Mouse (Mus musculus) liver, adult 2 months (tissue): Measurements from ENCODE around the gene Cpsf6.

ENCODE experiments used
- CTCF ChIP-seq: fragments of 200-500 bp; IDR thresholded peaks from 2 replicates; pipeline ENCODE4 v1.5.1; 2011; ENCODE audit warnings: low read depth, low read length, control low read depth
- POLR2A ChIP-seq: fragments of 200-500 bp; IDR thresholded peaks from 2 replicates; pipeline ENCODE4 v1.6.1; 2011; ENCODE audit warnings: low read length, control low read depth; ENCODE audit not compliant: insufficient read depth; ENCODE audit errors: extremely low read depth

DNA sequence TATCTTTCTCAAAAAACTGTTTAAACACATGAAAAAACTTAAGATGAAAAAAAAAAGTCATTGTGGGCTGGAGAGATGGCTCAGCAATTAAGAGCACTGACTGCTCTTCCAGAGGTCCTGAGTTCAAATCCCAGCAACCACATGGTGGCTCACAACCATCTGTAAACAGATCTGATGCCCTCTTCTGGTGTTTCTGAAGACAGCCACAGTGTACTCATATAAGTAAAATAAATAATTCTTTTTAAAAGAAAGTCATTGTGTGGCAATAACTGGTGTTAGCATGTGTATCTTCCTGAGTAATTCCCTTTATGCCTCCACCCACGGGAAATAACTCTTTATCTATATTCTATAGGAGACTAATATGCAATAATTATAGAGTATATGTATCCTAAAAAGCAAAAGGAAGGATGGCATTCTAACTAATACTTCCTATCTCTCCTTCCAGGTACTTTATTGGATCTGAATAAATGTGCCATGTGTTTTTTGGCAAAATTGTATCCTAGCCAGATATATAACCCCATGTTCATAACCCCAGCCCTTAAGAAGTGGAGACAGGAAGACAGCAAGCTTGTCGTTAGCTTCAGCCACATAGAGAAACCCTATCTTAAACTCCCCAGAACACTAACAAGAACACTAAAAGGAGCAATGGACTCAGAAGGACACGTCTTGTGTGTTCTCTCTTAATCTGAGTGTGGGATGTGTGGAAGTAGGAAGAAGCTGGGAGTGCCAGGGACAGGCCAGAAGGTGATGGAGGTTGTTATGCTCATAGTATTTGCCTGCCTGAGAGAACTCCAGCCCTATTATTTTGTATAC, 15.1 kb upstream of the Cpsf6 start:
- TF ChIP-seq POLR2A (no peak), CTCF (no peak)
